Mouse (Mus musculus): ENCODE measurements around the gene Pcgf6. TPM values are rescaled to one million over a fixed set of nuclear protein-coding genes. Genes with fewer than 3 reads are reported as not detected.
"Not testable (repeated sequence)": the region's sequence is repeated elsewhere in the genome, so short reads cannot be mapped to it uniquely, and the experiment has no call there.

Gene Pcgf6
- total RNA-seq, 2 experiments from 2014 or later, result 5.3 to 7.0 TPM

GRCm38 (mm10) chr19:46999753-47000152 is 51.0 kb downstream of the Pcgf6 start:
- no peak for DNase-seq (ENCODE audit: low spot score in 2 of 2)

GRCm38 (mm10) chr19:46998953-46999352 is 51.8 kb downstream of the Pcgf6 start:
- no peak for DNase-seq (ENCODE audit: low spot score in 2 of 2)

- DNase-seq (ENCODE audit: low spot score in 2 of 2), result no peak
Observed at GRCm38 (mm10) chr19:46998168-46998870, 52.4 kb downstream of the Pcgf6 start.

GRCm38 (mm10) chr19:46996095-46996494 is 54.6 kb downstream of the Pcgf6 start:
- DNase-seq (ENCODE audit: low spot score in 2 of 2), result no peak

GRCm38 (mm10) chr19:46992329-46992728 is 58.4 kb downstream of the Pcgf6 start:
- not testable (repeated sequence) for DNase-seq (ENCODE audit: low spot score in 2 of 2)

- peak; percentile 70 to 81 for DNase-seq (ENCODE audit: low spot score in 2 of 2)
Observed at GRCm38 (mm10) chr19:46991145-46991544, 59.6 kb downstream of the Pcgf6 start.

- not testable (repeated sequence) for DNase-seq (ENCODE audit: low spot score in 2 of 2)
Observed at GRCm38 (mm10) chr19:46990625-46991024, 60.1 kb downstream of the Pcgf6 start.

- no peak for DNase-seq (ENCODE audit: low spot score in 2 of 2)
Observed at GRCm38 (mm10) chr19:46990153-46990518, 60.6 kb downstream of the Pcgf6 start.

GRCm38 (mm10) chr19:46989479-46990152 is 61.1 kb downstream of the Pcgf6 start:
- DNase-seq (ENCODE audit: low spot score in 2 of 2), result no peak

GRCm38 (mm10) chr19:46988231-46989087 is 62.2 kb downstream of the Pcgf6 start:
- DNase-seq (ENCODE audit: low spot score in 2 of 2), result no peak

- DNase-seq (ENCODE audit: low spot score in 2 of 2), result no peak
Observed at GRCm38 (mm10) chr19:46987646-46988045, 63.1 kb downstream of the Pcgf6 start.

- no peak for DNase-seq (ENCODE audit: low spot score in 2 of 2)
Observed at GRCm38 (mm10) chr19:46984726-46985622, 65.7 kb downstream of the Pcgf6 start.

- no peak for DNase-seq (ENCODE audit: low spot score in 2 of 2)
Observed at GRCm38 (mm10) chr19:46983966-46984380, 66.7 kb downstream of the Pcgf6 start.

Other genes starting within 250 kb of the Pcgf6 start
- gene Ina, start 36.2 kb downstream of the Pcgf6 start, total RNA-seq (2021), result under 1 TPM; 0.08 to 0.25 TPM
- 10 to 100 TPM; 68.7 to 80.2 TPM for gene Nt5c2, start 35.8 kb downstream of the Pcgf6 start, total RNA-seq (2021)
- gene Taf5, start 16.8 kb upstream of the Pcgf6 start, total RNA-seq (2021), result 1 to 10 TPM; 4.0 to 4.1 TPM
- gene Usmg5, start 39.7 kb upstream of the Pcgf6 start, total RNA-seq (2021), result 100 to 1,000 TPM; 864 to 878 TPM
- gene Pdcd11, start 39.9 kb upstream of the Pcgf6 start, total RNA-seq (2021), result 10 to 100 TPM; 14.2 to 16.3 TPM
- gene Calhm2, start 87.4 kb upstream of the Pcgf6 start, total RNA-seq (2021), result 1 to 10 TPM; 5.6 to 6.1 TPM
- not detected for gene Calhm1, start 93.3 kb upstream of the Pcgf6 start, total RNA-seq (2021)
- not detected for gene Calhm3, start 106.9 kb upstream of the Pcgf6 start, total RNA-seq (2021)
- gene Neurl1a, start 127.9 kb upstream of the Pcgf6 start, total RNA-seq (2021), result 10 to 100 TPM; 30.8 to 33.0 TPM

Data from gastrocnemius, postnatal 4 days (tissue).